Mouse (Mus musculus) urinary bladder, postnatal 4 days (tissue): ENCODE data around the gene Cfap69.
"Not testable (repeated sequence)": the region's sequence is repeated elsewhere in the genome, so short reads cannot be mapped to it uniquely, and the experiment has no call there.

Source experiments
- DNase-seq, 2 experiments: peaks; one replicate each; pipeline ENCODE4 v3.0.0; 2021 to 2022; ENCODE audit warnings: low spot score in 2 of 2

Gene Cfap69

GRCm38 (mm10) chr5:5663655-5664370 lies at the start of gene Cfap69:
Gene Cfap69 (minus strand): TSS chr5:5664239.
- DNase-seq = peak; percentile 65 to 78

GRCm38 (mm10) chr5:5711032-5711431 lies 47.0 kb upstream of the Cfap69 start:
- DNase-seq = no peak

GRCm38 (mm10) chr5:5707341-5708278 lies 43.6 kb upstream of the Cfap69 start:
- no peak for DNase-seq

GRCm38 (mm10) chr5:5705019-5705418 lies 41.0 kb upstream of the Cfap69 start:
- DNase-seq = no peak

- no peak for DNase-seq
Measured at GRCm38 (mm10) chr5:5700386-5700785, 36.3 kb upstream of the Cfap69 start.

- no peak for DNase-seq
Measured at GRCm38 (mm10) chr5:5698830-5699229, 34.8 kb upstream of the Cfap69 start.

- no peak for DNase-seq
Measured at GRCm38 (mm10) chr5:5695401-5695942, 31.4 kb upstream of the Cfap69 start.

- DNase-seq = peak; percentile 38 to 64
Measured at GRCm38 (mm10) chr5:5693956-5694653, 30.1 kb upstream of the Cfap69 start, which contains the start of gene Steap2. Gene Steap2 (minus strand): TSS chr5:5694578.

- DNase-seq = no peak
Measured at GRCm38 (mm10) chr5:5693541-5693955, 29.5 kb upstream of the Cfap69 start.

GRCm38 (mm10) chr5:5692167-5692738 lies 28.2 kb upstream of the Cfap69 start:
- no peak for DNase-seq

GRCm38 (mm10) chr5:5688945-5689540 lies 25.0 kb upstream of the Cfap69 start:
- no peak for DNase-seq

- DNase-seq = no peak
Measured at GRCm38 (mm10) chr5:5688228-5688627, 24.2 kb upstream of the Cfap69 start.

- DNase-seq = no peak
Measured at GRCm38 (mm10) chr5:5686973-5687372, 22.9 kb upstream of the Cfap69 start.

- not testable (repeated sequence) for DNase-seq
Measured at GRCm38 (mm10) chr5:5684946-5685345, 20.9 kb upstream of the Cfap69 start.

- DNase-seq = no peak
Measured at GRCm38 (mm10) chr5:5683292-5683691, 19.3 kb upstream of the Cfap69 start.

GRCm38 (mm10) chr5:5679459-5679858 lies 15.4 kb upstream of the Cfap69 start:
- DNase-seq = no peak

GRCm38 (mm10) chr5:5676082-5676481 lies 12.0 kb upstream of the Cfap69 start:
- DNase-seq = no peak

GRCm38 (mm10) chr5:5668920-5669319 lies 4.9 kb upstream of the Cfap69 start:
- no peak for DNase-seq

GRCm38 (mm10) chr5:5664371-5664926 lies 410 bp upstream of the Cfap69 start:
- DNase-seq = no peak

- no peak for DNase-seq
Measured at GRCm38 (mm10) chr5:5663057-5663456, 982 bp downstream of the Cfap69 start.

- DNase-seq = no peak
Measured at GRCm38 (mm10) chr5:5658680-5659079, 5.4 kb downstream of the Cfap69 start.
